Mouse (Mus musculus): Measurements from ENCODE around the gene Masp1.

GRCm38 (mm10) chr16:23454376-23454775 lies 66.2 kb downstream of the Masp1 start:
- TF ChIP-seq POLR2A (IDR thresholded peaks at IDR 0.05; ENCODE audit: insufficient read length, low read depth): no peak
- no peak for TF ChIP-seq TCF3 (IDR thresholded peaks at IDR 0.05; ENCODE audit: insufficient read length, low read depth)
- no peak for TF ChIP-seq CEBPB (IDR thresholded peaks at IDR 0.05; ENCODE audit: insufficient read depth, poor library complexity, severe bottlenecking)
- no peak for TF ChIP-seq USF1 (IDR thresholded peaks at IDR 0.05; ENCODE audit: low read depth)
- TF ChIP-seq POLR2AphosphoS2 (IDR thresholded peaks at IDR 0.05; ENCODE audit: insufficient read length, low read depth): no peak
- no peak for TF ChIP-seq MYOG (IDR thresholded peaks at IDR 0.05; ENCODE audit: control insufficient read depth in 1 of 3, insufficient read depth in 1 of 3, insufficient read length in 2 of 3, low read depth in 2 of 3)
- TF ChIP-seq E2F4 (IDR thresholded peaks at IDR 0.05; ENCODE audit: insufficient read depth): no peak
- TF ChIP-seq MAX (IDR thresholded peaks at IDR 0.05; ENCODE audit: low read depth): no peak
- TF ChIP-seq TCF12 (IDR thresholded peaks at IDR 0.05; ENCODE audit: insufficient read depth, poor library complexity, severe bottlenecking): no peak
